Mouse (Mus musculus) left cerebral cortex, postnatal 4 days (tissue): ENCODE measurements around the gene Stum. TPM values are rescaled to one million over a fixed set of nuclear protein-coding genes. Genes with fewer than 3 reads are reported as not detected.
A peak's percentile ranks its signal among the peaks of the same experiment; 100 is the strongest.

Experiments used
- DNase-seq: peaks from one replicate; pipeline ENCODE4 v3.0.0-alpha.2; 2022
- intact Hi-C: fragments of 180-260 bp; cut with DNase I; formaldehyde crosslinking; loops from one replicate; pipeline ENCODE4 v1.15.1; 2025
- total RNA-seq, 2 experiments: library from RNA; stranded (reverse); gene quantifications; 2 replicates each; pipeline ENCODE4 v1.2.3; 2021

The Stum gene
- total RNA-seq, 2 experiments from 2014 or later: 86.3 to 98.1 TPM

- intact Hi-C loops: loop anchor here (2.0 to 5.0 kb wide), 3 partner anchors 50 to 329 kb away; partner anchors contain the start of gene Stum
- peak; percentile 34 for DNase-seq
These were observed 50.2 kb downstream of the Stum start for GRCm38 (mm10) chr1:180433098-180433538.

GRCm38 (mm10) chr1:180431833-180432232, 51.5 kb downstream of the Stum start:
- intact Hi-C loops: loop anchor here (2.0 to 5.0 kb wide), 3 partner anchors 51 to 330 kb away; partner anchors contain the start of gene Stum
- DNase-seq: peak; percentile 33

GRCm38 (mm10) chr1:180429819-180430218, 53.5 kb downstream of the Stum start:
- intact Hi-C loops: loop anchor here (5.0 kb wide), 2 partner anchors 117 to 332 kb away; no protein-coding TSS in a partner anchor

GRCm38 (mm10) chr1:180428871-180429270, 54.4 kb downstream of the Stum start:
- intact Hi-C loops: no loop called here
- DNase-seq: no peak

More at GRCm38 (mm10) chr1:180429819-180430218, 53.5 kb downstream of the Stum start:
- DNase-seq: no peak

GRCm38 (mm10) chr1:180428101-180428712, 55.1 kb downstream of the Stum start:
- DNase-seq: peak; percentile 45
- intact Hi-C loops: no loop called here

GRCm38 (mm10) chr1:180427685-180428084, 55.6 kb downstream of the Stum start:
- intact Hi-C loops: no loop called here
- no peak for DNase-seq

GRCm38 (mm10) chr1:180426405-180426804, 56.9 kb downstream of the Stum start:
- intact Hi-C loops: no loop called here
- DNase-seq: no peak

- DNase-seq: no peak
- intact Hi-C loops: loop anchor here (5.0 kb wide), 1 partner anchor 157 kb away; no protein-coding TSS in a partner anchor
These were observed 59.4 kb downstream of the Stum start for GRCm38 (mm10) chr1:180423931-180424330.

- DNase-seq: no peak
These were observed 60.2 kb downstream of the Stum start for GRCm38 (mm10) chr1:180423008-180423639.

GRCm38 (mm10) chr1:180422076-180422828, 61.1 kb downstream of the Stum start:
- DNase-seq: peak; percentile 83
- intact Hi-C loops: loop anchor here (5.0 kb wide), 1 partner anchor 155 kb away; no protein-coding TSS in a partner anchor

More at GRCm38 (mm10) chr1:180423008-180423639, 60.2 kb downstream of the Stum start:
- intact Hi-C loops: loop anchor here (5.0 kb wide), 1 partner anchor 156 kb away; no protein-coding TSS in a partner anchor

- no peak for DNase-seq
- intact Hi-C loops: loop anchor here (5.0 kb wide), 1 partner anchor 154 kb away; no protein-coding TSS in a partner anchor
These were observed 62.0 kb downstream of the Stum start for GRCm38 (mm10) chr1:180421165-180421909.

- DNase-seq: peak; percentile 70
- intact Hi-C loops: loop anchor here (5.0 kb wide), 1 partner anchor 153 kb away; no protein-coding TSS in a partner anchor
These were observed 62.7 kb downstream of the Stum start for GRCm38 (mm10) chr1:180420496-180421164.

GRCm38 (mm10) chr1:180419059-180419458, 64.2 kb downstream of the Stum start:
- intact Hi-C loops: no loop called here
- no peak for DNase-seq

- intact Hi-C loops: no loop called here
These were observed 66.2 kb downstream of the Stum start for GRCm38 (mm10) chr1:180417118-180417517.

GRCm38 (mm10) chr1:180415836-180416235, 67.5 kb downstream of the Stum start:
- no peak for DNase-seq
- intact Hi-C loops: no loop called here

More at GRCm38 (mm10) chr1:180417118-180417517, 66.2 kb downstream of the Stum start:
- no peak for DNase-seq

GRCm38 (mm10) chr1:180415064-180415463, 68.2 kb downstream of the Stum start:
- intact Hi-C loops: no loop called here

GRCm38 (mm10) chr1:180410306-180410705, 73.0 kb downstream of the Stum start:
- intact Hi-C loops: no loop called here

More at GRCm38 (mm10) chr1:180415064-180415463, 68.2 kb downstream of the Stum start:
- no peak for DNase-seq

GRCm38 (mm10) chr1:180409771-180410170, 73.5 kb downstream of the Stum start:
- intact Hi-C loops: loop anchor here (5.0 kb wide), 1 partner anchor 142 kb away; no protein-coding TSS in a partner anchor
- DNase-seq: no peak

More at GRCm38 (mm10) chr1:180410306-180410705, 73.0 kb downstream of the Stum start:
- no peak for DNase-seq

- no peak for DNase-seq
- intact Hi-C loops: loop anchor here (5.0 kb wide), 1 partner anchor 142 kb away; no protein-coding TSS in a partner anchor
These were observed 74.5 kb downstream of the Stum start for GRCm38 (mm10) chr1:180408832-180409231.
